In genomic region chr15:95473976-95474375, GRCm38 (mm10) we compare ENCODE assay signal across 17 mouse cellular contexts. TPM values are rescaled to one million over a fixed set of nuclear protein-coding genes. Genes with fewer than 3 reads are reported as not detected.
"Had no signal": no experiment of that assay in that cellular context is flagged by ENCODE, and none has a peak within 500 bp of the region (broad histone marks: within the 10 kb centered on the region; RNA-seq: fewer than 3 reads in every experiment).

No protein-coding gene starts in this region.

- H3K36me3 ChIP-seq: limb, embryonic 10.5 days; liver, embryonic 12.5 days had no signal

- H3K27me3 ChIP-seq: liver, embryonic 12.5 days; neural tube, embryonic 15.5 days had no signal

- DNase-seq: kidney, adult 2 months; kidney, postnatal 25 days; lung, embryonic 14.5 days; lung, postnatal 10 days; lung, postnatal 4 days; midbrain, embryonic 14.5 days; right cerebral cortex, postnatal 4 days; spleen, adult 18-20 months; thymus, adult 2 months; thymus, postnatal 25 days had no signal

- H3K4me1 ChIP-seq: liver, embryonic 12.5 days; neural tube, embryonic 15.5 days had no signal

- ATAC-seq: intestine, embryonic 16.5 days; liver, embryonic 12.5 days had no signal

- H3K27ac ChIP-seq: limb, embryonic 10.5 days; liver, embryonic 12.5 days; midbrain, embryonic 10.5 days; neural tube, embryonic 15.5 days had no signal

- H3K9me3 ChIP-seq: limb, embryonic 10.5 days; liver, embryonic 12.5 days; midbrain, embryonic 10.5 days; neural tube, embryonic 15.5 days had no signal

- H3K4me2 ChIP-seq: liver, embryonic 12.5 days; lung, embryonic 14.5 days; neural tube, embryonic 15.5 days had no signal

- H3K9ac ChIP-seq: liver, embryonic 12.5 days; lung, embryonic 14.5 days; neural tube, embryonic 15.5 days had no signal

- H3K4me3 ChIP-seq: limb, embryonic 10.5 days; liver, embryonic 12.5 days; midbrain, embryonic 10.5 days; myocyte; neural tube, embryonic 15.5 days had no signal

RNA-seq across cellular contexts. Expression of gene Nell2, which starts 54.4 kb away (rescaled TPM):
- total RNA-seq: megakaryocyte, adult 5-6 weeks had no signal
